Mouse (Mus musculus) R1 (cell line): ENCODE measurements around the gene Trim24.
"Not testable (repeated sequence)": the region's sequence is repeated elsewhere in the genome, so short reads cannot be mapped to it uniquely, and the experiment has no call there.

Experiments used
- DNase-seq: peaks from one replicate; pipeline ENCODE4 v3.0.0-alpha.2; 2018; ENCODE audit warnings: low read depth, low spot score

Trim24 gene

DNA sequence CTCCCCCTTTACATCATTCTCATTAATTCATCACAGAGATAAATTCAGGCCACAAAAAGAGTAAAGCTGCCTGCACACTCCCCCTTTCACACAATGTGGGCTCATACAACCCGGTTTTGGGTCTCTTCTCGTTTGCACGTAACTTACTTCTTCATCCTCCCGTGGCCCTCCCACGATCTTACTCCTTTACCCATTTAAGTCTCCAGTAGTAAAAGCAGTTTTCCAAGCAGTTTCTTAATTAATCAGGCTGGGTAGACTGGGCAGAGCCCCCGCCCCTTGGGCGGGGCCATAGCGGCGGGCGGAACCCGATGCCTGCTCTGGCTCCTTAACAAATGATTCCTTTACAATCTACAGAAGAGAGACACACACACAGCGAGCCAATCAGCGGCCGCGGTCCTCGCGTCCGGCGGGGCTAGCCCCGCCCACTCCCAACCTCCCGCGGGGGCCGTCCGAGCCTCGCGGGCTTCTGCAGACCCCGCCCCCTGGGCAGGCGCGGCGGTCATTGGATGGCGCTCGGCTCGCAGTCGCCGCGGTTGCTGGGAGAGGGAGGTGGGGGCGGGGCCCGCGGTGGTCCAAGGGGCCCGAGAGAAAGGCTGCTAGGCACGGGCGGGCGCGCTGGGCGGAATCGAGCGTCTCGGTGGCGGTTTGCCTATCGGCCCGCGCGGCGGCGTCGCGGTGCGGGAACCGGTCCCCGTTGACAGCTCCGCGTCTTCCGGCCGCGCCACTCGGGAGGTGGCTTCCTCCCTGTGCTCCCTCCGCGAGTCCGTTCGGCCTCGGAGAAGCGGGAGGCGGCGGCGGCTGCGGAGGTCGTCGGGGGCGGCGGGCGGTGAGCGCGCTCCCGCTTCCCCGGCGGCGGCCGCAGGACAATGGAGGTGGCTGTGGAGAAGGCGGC is at the start of gene Trim24:
Gene Trim24 (plus strand): TSS at position 567 of the 892 bp plus-strand sequence.
- DNase-seq = peak; percentile 98

DNA sequence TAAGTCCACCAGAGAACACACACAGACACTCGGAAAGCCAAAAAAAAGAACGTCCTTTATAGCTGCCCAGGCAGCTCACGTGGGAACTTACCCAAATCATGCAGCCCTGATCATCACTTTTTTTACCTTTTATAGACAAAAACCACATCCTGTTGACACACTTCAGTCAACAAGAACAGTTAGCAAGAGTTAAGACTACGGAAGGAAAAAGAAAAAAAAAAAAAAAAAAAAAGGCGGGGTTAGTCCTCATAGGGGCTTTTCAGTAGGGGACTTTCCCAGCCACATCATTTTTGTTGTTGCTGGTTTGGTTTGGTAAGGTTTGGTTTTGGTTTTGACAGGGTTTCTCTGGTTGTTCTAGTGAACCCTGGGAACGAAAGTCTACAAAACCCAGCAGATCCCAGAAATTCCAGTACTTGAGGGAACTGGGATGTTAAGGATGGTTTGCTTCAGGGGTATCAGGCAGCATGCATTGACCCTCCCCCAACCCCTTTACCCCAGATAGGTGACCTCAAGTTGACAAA is 49.0 kb upstream of the Trim24 start:
- no peak for DNase-seq

DNA sequence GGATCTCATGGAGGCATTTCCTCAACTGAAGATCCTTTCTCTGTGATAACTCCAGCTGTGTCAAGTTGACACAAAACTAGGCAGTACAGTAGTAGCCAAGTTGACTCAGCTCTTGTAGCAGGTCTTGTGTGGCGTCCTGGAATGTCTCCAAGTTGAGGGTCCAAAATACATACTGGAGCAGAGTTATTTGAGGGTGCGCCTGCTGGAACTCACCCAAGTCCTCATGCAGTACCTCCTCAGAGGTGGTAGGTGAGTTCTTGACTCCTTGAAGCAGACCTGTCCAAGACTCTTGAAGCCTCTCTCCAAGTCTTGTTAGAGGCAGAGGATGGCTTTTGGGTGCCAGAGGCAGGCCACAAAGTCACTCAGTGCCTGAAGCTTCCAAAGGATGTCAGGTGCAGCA is 48.2 kb upstream of the Trim24 start:
- DNase-seq = no peak

DNA sequence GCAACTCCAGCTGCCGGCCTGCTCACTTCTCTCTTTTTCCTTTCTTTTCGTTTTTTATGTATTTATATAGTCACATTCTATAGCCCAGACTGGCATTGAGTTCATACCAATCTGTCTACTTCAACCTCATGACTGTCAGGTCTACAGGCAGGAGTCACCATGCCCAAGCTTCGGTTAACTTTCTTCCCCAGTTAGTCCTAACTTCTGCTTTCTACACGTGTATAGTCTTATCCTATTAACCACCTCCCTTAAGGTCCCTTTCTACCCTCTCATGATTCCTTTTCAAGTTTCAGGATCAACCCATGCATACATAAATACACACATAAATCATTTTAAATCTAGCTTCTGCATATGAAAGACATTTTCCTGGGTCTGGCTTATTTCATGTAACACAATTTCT is 46.9 kb upstream of the Trim24 start:
- no peak for DNase-seq

DNA sequence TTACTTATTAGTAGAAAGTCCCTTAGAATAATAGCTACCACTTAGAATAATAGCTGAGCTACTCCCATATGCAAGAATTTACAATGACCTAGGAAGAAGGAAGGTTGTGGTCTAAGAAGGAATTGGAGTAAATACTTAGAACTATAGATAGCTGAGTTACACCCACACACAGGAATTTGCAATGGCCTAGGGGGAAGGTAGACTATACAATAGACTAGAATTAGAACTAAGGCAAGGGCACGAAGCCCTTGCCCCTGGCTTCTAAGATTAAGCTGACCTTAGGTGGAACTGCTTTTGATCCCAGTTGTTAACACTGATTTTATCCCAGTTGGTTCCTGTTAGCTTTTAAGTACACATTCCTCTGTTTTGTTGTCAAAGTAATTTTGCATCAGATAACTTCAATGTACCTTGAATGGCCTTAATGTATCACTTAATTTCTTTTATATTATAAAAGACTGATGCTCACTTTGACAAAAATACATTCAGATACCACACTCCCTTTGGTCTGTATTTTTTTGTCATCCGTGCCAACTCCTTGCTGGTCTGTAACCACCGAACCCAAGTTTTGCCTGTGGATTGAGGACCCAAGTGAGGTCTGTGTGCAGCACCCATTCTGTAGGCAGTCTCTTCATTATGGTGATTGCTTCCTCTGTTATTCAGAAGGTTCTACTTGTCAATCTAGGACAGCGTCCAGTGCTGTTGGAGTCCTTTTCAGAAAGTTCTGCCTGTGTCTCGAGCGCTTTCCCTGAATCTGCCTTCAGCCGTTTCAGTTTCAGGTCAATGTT is 45.1 kb upstream of the Trim24 start:
- peak; percentile 96 for DNase-seq

DNA sequence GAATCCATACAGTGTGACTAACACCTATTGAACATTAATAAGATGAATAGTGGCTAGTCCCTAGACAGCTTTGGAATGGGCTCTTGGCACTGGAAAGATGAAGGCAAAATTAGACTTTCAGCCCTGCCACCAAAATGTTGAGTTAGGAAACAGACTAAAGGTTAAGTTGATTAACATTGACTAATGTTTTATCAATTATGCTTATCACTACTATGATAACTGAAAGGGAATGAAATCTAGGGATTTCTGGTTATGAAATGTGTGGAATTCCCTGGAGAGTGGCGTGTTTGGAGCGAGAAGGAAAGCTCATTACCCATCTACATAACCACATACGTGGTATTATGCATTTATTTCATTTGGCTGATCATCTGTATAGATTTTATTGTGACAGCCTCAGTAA is 41.7 kb upstream of the Trim24 start:
- no peak for DNase-seq

DNA sequence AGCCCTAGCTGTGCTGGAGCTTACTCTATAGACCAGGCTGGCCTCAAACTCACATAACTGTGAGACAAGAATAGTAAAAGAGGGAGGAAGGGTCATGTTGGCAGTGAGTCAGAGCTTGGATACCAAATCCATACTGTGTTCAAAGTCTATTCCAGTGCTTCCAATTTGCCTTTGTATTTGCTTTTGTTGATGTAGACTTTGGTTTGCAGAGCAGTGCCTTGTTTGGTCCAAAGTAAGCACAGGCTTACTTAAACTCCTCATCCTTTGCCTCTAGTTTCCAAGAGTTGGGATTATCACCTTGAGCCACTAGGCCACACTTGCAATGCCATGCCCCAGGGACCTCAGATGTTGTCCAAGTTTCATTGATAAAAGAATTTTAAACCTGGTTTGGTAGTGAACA is 41.0 kb upstream of the Trim24 start:
- no peak for DNase-seq

DNA sequence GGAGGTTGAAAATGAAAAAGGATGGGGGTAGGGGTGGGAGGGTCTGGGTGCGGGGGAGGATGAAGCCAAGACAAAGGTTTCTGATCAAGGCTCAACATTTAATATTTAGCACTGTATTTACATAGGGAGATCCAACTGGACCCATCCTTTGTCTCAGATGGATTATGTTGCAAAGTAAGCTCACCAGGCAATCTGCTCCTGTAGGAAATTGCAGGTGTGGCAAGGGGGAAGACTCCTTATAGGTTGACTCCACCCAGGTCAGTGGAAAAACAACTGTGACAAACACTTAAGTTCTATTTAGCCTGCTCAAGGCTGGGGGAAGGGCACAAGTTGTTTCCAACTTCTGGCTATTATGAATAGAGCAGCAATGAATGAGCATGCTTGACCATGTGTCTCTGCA is 36.9 kb upstream of the Trim24 start:
- peak; percentile 91 for DNase-seq

DNA sequence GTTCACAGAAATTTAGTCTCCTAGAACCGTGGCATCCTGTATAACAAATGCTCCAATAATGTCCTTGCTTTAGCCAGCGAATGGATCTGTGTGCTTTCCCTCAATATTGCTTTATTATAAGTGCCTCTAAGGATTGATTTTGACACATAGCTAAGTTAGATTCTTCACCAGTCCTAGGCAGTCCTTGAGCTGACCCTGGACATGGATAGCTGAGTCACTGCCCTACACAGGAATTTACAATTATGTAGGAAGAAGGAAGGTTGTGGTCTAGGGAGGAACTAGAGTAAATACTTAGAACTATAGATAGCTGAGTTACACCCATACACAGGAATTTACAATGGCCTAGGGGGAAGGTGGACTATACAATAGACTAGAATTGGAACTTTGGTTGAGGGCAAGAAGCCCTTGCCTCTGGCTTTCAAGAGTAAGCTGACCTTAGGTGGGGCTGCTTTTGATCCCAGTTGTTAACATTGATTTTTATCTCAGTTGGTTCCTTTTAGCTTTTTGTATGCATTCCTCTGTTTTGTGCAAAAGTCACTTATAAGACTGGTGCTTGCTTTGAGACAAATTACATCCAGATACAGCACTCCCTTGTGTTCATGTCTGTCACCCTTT is 33.6 kb upstream of the Trim24 start:
- DNase-seq = peak; percentile 86

DNA sequence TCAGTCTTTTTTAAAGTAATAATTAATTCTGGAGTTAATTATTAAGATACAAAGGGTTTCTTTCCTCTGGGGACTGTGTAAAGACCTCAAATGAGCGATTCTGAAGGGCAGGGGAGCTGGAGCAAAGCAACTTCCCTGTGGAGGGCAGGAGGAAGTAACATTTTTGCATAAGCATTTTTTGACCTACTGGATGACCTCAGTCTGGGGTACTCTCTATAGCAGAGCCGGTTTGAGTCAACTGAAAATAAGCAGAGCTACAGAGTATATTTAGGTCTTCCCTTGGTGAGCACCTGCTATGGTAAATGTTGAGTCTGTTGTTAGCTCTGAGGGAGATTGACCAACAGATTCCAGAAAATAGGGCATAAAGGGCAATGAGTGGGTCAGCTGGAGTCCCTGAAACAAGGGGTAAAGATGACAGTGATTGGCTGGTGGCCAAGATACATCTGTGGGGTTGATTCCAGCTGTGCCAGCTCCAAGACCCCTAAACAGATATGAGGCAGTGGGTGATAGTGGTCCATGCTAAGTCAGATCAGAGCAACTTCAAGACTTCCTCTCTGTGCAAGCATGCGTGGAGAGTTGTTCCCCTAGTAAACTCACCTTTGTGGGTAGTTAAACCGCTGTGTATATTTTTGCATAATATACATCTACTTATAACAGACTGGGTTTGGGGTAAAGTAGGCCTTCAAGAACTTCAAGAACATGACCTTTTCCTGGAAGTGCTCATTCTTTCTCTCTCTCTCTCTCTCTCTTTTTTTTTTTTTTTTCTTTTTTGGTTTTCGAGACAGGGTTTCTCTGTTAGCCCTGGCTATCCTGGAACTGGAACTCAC is 27.6 kb upstream of the Trim24 start:
- DNase-seq = peak; percentile 75

DNA sequence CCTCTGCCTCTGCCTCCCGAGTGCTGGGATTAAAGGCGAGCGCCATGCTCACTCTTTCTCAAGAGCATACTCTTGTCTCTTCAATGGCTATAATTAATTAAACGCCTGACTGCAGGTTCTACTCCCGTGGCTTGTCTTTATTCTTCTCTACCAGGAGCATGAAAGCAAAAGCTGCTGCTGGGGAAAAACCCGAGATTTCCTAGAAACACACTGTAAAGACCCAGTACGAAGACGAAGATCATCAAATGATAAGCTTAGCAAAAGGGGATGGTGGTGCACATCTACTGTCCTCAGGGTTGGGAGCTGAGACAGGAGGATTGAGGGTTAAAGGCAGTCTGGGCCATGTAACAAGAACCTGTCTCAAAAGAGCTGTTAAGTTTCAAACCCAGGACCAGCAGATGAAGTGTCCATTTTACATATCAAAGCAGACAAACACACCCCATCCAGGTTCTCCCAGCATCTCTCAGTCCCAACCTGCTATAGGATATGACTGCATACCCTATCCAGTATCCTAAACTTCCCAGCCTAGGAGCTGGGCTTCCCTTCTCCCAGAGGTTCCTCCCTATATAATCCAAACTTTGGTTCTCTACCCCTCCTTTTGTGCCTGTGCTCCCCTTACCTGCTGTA is 26.9 kb upstream of the Trim24 start:
- peak; percentile 52 for DNase-seq

DNA sequence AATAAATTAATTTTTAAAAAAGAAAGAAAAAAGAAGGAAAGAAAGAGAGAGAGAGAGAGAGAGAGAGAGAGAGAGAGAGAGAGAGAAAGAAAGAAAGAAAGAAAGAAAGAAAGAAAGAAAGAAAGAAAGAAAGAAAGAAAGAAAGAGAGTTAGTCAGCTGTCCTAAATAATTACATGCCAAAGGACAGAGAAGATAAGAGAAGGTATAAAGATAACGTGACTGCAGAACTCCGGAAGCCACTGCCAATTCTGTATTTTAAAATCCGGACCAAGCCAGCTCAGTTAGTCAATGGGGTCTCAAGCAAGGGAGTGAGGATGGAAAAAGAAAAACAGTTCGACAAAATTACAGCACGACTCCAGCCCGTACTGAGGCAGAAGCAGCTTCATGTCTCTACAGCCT is 25.7 kb upstream of the Trim24 start:
- not testable (repeated sequence) for DNase-seq

DNA sequence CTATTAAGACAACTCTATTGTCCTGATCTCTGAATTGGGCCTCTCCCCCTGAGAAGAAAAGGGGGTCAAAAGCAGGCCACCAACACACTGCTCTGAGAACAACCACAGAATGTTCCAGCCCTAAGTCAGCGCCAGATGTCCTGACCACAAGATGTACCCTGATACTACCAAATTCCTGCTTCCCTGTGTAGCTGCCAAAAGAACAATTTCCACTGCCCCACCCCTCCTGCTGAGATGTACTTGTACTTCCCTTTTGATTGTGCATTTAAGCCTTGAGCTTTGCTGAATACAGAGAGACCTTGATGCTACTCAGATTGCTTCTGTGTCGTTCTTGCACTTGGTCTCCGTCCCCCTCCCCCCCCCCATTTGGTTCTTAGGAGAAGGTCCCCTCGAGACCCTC is 23.1 kb upstream of the Trim24 start:
- peak; percentile 91 for DNase-seq

DNA sequence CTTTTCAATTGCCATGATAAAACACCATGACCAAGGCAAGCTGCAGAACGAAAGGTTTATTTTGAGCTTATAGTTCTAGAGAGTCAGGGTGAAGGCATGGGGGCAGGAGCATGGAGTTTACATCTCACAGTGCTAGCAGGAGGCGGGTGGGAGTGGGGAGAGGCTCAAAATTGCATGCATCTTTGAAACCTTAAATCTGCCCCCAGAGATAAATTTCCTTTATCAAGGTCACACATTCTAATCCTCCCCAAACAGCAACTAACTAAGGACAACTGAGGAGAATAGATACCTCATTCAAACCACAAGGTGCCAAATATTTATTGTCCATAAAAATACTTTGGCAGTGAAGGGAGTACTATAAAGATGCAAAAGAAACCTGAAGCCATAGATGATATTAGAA is 19.3 kb upstream of the Trim24 start:
- peak; percentile 31 for DNase-seq

DNA sequence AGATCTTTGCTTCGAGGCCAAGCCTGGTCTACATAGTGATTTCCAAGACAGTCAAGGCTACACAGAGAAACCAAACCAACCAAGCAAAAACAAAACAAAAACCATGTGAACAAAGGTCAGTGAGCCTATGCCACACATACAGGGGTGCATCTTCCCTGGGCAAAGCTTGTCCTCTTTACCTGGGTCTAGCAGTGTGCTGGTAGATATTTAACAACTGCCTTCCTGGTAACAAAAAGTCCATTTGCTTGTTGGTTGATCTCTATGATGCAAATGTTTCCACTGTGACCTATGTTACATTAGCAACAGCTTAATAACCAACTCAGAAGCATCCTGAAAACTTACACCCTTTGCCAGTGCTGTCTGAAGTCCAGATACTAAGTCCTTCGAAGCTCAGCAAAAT is 17.3 kb upstream of the Trim24 start:
- DNase-seq = no peak

DNA sequence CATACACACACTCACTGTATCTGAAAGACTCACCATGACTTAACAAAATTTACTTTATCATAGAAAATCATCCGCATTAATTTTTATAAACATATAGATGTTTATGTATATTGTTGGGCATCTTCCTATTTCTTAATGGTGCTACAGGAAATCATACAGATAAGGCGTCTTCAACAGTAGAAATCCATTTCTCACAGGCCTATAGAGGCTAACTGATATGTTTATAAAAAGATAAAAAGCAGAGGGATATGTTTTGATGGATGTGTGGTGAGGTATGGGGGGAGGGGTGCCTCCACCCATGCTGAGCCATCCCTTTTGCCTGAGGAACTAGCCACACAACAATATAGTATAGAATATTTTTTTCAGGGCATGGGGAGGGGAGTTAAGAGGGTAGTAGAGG is 15.2 kb upstream of the Trim24 start:
- no peak for DNase-seq

DNA sequence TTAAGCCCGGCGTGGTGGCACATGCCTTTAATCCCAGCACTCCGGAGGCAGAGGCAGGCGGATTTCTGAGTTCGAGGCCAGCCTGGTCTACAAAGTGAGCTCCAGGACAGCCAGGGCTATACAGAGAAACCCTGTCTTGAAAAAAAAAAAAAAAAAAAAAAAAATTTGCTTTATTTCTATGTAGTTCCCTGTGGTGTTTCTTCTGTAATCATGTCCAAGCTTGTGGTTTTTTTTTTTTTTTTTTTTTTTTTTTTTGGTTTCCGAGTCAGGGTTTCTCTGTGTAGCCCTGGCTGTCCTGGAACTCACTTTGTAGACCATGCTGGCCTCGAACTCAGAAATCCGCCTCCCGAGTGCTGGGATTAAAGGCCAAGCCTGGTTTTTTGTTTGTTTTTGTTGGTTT is 14.3 kb upstream of the Trim24 start:
- DNase-seq = not testable (repeated sequence)

DNA sequence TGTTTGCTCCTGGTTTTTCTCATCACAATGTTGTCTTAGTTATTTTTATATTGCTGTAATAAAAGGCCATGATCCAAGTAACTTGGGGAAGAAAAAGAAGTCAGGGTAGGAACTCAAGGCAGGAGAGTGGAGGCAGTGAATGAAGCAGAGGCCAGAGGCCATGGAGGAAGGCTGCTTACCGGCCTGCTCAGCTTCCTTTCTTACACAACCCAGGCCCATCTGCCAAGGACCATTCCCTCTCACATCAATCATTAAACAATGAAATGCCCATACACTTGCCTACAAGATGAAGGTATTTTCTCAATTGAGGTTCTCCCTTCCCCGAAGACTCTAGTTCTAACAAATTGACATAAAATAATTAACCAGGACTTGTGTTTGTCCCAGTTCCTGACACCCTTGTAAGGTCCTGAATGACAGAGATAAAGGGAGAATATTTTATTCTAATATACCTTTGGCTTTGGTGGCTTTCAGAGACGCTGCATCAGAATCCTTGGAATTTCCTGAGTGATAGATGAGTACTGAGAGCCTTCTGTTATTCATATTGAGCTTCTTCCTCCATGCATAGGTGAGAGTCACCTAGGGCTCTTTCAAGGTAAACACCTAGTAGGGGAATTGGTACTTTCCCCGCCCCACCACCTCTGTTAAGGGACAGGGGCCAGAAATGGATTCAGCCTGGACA is 13.3 kb upstream of the Trim24 start:
- DNase-seq = peak; percentile 97

DNA sequence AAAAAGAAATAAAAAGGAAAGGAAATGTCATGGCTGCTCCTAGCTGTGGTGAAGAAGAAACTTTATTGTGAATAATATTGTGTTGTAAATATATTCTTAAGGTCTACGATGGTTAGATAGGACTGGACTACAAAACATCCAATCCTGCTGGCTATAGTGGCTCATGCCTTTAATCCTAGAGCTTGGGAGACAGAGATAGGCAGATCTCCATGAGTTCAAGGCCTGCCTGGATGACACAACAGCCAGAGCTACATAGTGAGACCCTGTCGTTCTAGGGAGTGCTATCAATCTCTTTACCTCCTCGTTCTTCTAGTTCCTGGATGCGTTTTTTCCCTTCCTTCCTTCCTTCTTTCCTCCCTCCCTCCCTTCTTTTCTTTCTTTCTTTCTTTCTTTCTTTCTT is 12.5 kb upstream of the Trim24 start:
- peak; percentile 64 for DNase-seq

DNA sequence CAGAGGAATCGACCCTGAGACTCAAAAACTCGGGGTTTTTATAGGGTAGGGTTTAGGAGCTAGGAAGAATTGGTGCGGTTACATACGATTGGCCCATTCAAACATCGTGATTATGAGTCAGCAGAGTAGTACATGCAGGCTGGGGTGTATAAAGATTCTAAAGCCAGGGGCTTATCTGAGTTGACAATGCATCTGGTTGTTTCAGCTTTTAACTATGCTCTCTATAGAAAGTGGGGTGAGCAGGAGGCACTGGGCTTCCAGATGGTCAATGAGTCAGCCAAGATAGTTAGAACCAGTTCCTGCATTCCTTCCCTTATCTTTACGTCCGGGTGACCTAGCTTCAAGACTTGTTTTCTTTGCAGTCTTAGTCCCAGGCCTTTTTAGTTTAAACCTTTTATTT is 7.7 kb upstream of the Trim24 start:
- DNase-seq = peak; percentile 68
